Mouse (Mus musculus) spleen, postnatal 36 days (tissue): Measurements from ENCODE around the gene Dip2c.
A peak's percentile ranks its signal among the peaks of the same experiment; 100 is the strongest.

Experiments
- DNase-seq, 2 experiments: peaks; one replicate each; pipeline ENCODE4 v3.0.0; 2022; ENCODE audit warnings: low spot score in 2 of 2, mixed read lengths in 1 of 2

Dip2c gene

GRCm38 (mm10) chr13:9329307-9329915 lies 53.1 kb downstream of the Dip2c start:
- no peak for DNase-seq

DNA sequence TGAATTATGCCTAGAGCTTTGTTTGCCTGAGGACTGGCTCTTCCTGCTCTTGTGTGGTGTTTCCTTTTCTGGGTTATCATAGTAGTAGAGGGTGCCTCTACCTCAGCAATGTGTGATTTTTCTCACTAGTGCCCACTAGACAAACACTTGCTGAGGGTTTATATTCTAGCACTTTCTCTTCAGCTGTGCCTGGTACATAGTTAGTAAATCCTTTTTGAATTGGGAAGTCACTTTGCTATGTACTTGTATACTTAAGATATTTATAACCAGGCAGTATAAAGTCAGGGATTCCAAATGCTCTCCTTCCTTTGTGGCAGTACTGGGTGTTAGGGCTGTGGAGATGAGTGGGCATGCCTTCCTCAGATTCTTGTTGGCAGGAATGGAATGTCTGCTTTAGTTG lies 56.9 kb downstream of the Dip2c start:
- DNase-seq, result no peak

DNA sequence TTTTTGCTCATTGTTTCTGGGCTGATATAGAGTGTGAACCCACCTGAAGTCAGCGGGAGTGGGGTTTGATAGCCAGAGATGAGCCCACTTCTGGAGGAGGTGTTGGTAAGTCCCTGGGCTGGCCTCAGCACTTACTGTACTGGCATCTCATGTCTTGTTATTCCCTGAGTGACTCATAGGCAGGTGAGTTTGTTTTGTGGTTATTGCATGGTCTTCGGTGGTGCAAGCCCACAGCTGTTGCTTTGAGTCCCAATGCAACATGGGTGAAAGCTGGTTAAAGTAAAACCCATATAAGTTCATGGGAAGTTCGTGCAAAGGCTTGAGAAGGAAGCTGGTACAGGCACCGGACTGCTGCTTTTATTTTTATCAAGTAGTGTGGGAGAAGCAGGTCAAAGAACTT lies 64.0 kb downstream of the Dip2c start:
- no peak for DNase-seq

DNA sequence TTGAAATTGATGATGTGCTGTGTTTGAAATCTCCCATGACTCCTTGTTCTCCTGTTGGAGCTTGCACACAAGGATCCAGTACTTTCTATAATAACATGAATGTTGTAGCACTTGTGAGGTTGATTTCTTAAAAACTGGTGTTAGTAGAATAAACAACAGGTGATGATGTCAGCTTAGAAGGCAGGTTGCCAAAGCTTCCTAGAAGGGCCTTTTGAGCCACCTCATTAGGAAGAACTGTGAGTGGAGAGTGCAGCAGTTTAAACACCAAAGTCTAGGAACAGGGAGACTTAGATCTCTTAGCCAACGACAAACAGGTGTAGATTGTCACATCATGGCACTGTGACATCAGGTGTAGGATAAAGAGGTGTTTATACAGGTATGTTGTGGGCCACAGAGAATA lies 66.4 kb downstream of the Dip2c start:
- DNase-seq, result no peak

DNA sequence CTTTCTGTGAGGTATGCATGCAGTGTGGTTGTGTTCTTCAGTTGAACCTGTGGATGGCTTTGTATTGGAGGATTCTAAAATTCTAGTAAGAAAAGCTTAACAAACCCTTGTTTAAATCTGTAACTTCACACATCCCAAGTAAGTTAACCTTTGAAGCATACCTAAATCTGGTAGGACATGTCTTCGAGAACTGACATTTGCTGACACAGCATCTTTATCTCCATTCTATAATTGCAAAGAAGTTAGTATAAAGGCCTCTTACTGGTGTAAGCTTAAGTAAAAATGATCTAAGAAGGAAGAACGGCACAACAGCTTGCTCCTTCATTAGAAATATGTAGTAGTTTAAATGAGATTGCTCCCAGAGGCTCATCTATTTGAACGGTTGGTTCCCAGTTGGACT lies 71.1 kb downstream of the Dip2c start:
- DNase-seq, result no peak

DNA sequence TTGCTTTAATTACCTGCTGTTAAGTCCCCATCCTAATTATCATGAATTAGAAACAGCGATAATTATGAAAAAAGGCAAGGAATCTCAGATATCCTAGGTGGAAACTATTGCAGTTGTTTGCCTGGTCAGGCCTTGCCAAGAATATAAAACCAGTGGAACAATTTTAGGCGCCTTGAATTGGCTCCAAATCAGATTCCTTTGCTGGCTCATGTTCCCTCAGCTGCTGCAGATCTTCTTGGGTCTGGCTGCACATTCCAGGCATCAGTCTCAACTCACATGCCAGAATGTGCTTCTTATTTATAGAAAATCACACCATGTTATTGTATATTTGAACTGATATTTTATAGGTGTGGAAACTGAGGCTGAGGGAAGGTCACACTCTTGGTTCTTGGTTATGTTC lies 74.3 kb downstream of the Dip2c start:
- DNase-seq, result no peak

DNA sequence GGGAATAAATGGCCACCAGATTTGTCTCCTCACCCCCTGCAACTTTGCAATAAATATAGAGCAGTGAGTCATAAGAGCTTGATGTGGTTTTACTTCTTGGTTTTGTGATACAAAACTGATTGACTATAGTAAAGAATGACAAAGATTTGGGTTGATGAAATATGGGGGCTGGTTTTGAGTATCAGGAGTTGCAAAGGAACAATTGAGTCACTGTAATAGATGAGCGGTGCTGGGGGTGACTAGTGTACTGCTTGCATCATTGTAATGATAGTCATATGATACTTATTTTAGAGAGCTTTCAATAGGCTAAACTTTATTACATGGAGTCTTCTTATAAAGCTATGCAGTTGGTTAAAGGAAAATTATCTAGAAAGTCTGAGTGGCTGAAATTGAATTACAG lies 77.6 kb downstream of the Dip2c start:
- no peak for DNase-seq

DNA sequence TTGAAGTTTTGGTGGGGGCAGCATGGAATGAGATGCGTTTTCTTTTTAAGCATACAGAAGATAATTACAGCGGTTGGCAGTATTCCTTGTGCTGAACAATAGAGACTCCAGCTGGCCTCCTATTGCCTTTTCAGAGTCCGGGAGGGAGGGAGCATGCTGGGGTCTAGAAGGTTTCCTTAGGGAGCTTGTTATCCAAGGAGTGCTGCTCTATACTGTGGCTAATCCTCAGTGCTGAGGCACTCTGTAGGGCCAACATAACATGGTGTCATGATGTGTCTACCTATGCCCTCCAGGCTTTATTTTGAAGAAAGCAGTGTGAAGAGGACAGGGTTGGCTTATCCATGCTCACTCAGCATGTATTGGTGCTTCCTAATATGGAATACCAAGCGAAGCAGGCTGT lies 79.0 kb downstream of the Dip2c start:
- DNase-seq, result no peak

DNA sequence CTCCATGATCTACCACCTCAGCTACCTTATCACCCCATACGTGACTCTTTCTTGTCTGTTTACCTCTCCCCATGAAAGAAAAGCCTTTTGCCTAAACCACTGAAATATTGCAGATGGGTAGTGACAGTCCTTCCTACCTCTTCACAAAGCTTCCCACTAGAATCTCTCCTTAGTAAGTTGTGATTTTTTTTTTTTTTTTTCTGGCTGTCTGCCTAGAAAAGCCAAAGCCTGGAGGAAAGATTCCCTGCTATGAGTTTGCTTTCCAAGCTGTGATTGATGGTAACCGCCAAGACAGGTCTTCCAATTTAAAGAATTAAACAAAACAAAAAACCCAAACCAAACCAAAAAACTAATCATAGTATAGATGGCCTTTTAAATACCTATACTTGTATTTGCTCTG lies 85.1 kb downstream of the Dip2c start:
- DNase-seq, result no peak

- DNase-seq, result no peak
Observed at GRCm38 (mm10) chr13:9371387-9371786, 95.1 kb downstream of the Dip2c start.

DNA sequence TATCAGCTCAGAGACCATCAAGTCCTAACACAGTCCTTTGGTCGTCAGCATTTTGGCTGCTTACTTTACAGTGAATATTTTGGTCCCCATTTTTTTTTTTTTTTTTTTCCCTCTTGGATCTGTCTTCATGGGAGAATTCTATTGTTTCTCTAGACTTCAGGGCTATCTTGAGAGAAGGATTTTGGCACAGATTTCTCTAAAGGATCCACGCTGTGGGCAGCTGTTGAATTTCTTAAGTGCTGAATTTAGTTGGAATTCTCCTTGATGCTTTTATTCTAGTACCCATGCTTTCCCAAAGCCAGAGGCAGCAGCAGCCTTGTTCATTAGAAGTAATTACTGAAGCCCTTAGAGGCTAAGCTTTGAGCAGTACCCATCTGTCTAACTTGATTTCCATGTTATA lies 100.8 kb downstream of the Dip2c start:
- no peak for DNase-seq

DNA sequence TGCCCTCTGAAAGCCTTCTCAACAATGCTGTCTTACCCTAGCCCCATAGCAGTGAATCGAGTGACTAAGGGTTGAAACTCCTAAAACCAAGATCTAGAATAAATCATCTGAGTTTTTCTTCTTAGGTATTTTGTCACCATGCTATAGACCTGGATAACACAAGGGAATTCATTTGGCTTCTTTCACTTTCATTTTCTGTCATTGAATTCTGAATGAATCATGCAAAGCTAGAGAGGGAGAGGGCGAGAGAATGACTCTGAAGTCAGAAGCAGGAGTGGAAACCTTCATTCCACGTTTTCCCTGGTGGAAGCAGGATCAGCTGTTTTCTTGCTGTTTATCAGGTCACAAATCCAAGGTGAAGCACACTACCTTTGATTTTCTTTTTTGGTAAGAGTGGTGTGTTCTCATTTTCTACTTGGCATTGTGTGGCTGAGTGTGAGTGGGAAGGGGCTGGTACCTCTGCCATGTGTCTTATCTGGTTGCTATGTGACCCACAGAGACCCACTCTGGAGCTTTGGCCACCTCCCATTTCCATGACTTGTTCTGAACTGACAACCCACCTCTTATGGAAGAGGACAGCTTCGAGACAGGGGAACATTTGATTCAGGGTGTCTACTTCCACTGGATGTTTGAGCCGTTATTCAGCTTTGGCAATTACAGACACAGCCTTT lies 104.5 kb downstream of the Dip2c start:
- no peak for DNase-seq

DNA sequence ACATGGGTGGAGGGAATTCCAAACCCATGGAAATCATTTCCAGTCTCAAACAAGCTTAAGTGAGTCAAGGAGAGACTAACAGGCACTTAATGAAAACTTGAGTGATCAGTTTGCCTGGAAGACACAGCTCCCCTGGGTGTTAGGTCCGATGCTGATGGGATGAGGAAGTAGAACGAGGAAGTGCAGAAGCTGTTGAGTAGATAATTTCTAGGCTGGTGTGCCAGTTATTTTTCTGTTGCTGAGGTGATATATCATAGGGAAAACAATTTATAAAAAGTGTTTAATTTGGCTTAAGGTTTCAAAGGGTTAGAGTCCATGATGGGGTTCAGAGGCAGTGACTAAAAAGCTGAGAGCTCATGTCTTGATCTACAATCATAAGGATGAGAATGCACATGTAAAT lies 111.7 kb downstream of the Dip2c start:
- DNase-seq, result peak in 1 of 2 experiments; percentile 4

- DNase-seq, result no peak
Observed at GRCm38 (mm10) chr13:9389334-9389733, 113.0 kb downstream of the Dip2c start.

DNA sequence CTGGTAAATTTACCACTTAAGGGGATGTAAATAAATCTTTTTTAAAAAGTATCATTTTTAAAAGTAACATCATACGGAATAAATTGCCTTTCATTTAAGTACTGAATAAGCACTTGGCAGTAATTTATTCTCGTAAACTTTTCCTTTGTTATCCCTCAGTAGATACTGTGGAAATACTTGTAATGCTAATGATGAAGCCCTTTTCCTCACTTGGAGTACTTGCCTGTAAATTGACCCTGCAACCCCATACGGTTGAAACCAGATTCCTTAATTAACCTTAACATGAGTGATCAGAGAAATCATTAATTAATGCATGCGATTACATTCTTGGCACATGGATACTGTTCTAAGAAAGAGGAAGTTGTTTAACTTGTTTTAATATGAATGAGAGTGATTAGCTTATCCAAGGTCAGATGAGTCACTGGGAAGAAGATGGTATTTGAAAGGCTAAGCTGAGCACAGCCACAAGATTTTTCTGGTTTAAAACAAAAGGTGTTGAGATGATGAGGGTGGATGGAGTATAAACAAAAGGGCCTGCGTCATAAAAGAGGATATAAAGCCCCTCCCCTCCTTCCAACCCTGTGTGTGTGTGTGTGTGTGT lies 114.0 kb downstream of the Dip2c start:
- no peak for DNase-seq

DNA sequence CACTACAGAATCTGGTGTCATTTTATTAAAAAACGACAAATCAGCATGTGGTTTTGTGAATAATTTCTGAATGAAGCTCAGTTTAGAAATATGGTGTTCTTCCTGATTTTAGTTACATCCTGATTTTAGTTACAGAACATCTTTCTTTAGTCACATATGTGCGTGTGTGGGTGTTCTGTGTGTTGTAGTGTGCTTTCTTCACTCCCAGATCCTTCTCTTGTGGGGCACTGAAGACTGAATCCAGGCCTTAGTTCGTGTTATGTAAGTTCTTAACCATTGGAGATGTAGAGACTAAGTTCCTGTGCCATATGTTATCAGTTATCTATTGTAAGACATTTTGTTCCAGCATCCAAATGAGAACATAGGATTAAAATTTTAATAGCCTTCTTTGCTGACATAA lies 117.1 kb downstream of the Dip2c start:
- DNase-seq, result no peak

- DNase-seq, result no peak
Observed at GRCm38 (mm10) chr13:9395286-9395685, 119.0 kb downstream of the Dip2c start.

DNA sequence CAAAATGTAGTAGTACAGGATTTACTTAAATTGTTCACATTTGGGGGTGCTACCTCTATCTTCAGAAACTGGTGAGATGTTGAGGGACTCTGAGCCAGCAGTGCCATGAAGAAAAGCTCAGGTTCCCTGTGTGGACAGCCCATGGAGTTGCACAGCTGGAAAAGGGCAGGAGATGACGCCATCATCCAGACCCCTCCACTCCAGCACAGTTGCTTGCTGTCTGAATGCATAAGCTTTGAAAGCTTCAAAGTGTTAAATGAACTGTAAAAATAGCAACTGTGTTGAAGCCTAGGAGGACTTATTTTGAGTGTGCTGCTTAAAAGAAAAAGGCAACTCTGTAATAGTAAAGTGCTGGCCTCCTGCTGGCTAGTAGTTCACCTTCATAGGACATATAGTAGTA lies 122.5 kb downstream of the Dip2c start:
- DNase-seq, result no peak

- DNase-seq, result peak; percentile 33 to 47
Observed at GRCm38 (mm10) chr13:9405399-9405798, 129.1 kb downstream of the Dip2c start.

DNA sequence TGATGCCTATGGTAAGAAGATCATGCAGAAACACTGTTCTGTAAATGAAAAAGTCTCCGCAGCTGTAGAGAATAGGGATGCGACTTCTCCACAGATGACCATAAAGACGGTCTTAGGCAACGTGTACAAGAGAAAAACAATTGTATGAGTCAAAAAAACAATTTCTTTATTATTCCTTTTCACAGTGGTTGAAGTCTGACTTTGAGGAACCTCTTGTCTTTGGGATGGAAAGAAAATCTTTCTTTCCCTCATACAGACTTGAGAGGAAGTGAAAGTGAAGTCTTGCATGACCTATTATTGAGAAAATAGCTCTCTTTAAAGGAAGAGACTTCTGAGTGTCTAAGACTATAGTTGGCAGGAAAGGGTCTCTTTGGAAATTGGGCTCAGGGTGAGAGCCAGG lies 132.7 kb downstream of the Dip2c start:
- peak; percentile 4 to 49 for DNase-seq

DNA sequence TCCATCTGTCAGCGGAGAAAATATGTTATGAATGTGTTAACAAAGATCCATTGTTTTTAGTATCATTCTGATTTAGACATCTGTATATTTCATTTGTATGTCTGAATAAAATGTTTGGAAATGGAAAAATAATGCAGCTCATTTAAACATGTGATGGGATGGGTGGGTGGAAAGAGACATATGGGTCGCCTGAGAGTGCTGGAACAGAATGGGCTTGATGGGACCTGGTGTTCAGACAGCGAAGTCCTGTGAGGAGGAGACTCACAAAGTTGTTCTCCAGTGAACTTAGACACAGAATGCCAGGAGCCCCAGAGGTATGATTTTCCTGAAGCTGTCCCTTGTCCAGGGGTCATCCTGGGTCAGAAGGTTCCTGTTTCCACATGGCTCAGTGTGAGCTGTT lies 142.1 kb downstream of the Dip2c start:
- no peak for DNase-seq

GRCm38 (mm10) chr13:9419213-9419612 lies 142.9 kb downstream of the Dip2c start:
- no peak for DNase-seq

GRCm38 (mm10) chr13:9421949-9422348 lies 145.6 kb downstream of the Dip2c start:
- no peak for DNase-seq

- no peak for DNase-seq
Observed at GRCm38 (mm10) chr13:9422876-9423275, 146.5 kb downstream of the Dip2c start.
